Mouse (Mus musculus) testis, adult 2 months (tissue): ENCODE results near the gene Tcam1.

Experiments
- CTCF ChIP-seq: fragments of 200-500 bp; IDR thresholded peaks from 2 replicates; pipeline ENCODE4 v1.5.1; 2012; ENCODE audit warnings: low read depth, mild to moderate bottlenecking, inconsistent platforms, low read length, moderate library complexity; ENCODE audit not compliant: control insufficient read depth, insufficient read depth, insufficient replicate concordance
- POLR2A ChIP-seq: fragments of 200-500 bp; IDR thresholded peaks from 2 replicates; pipeline ENCODE4 v1.6.1; 2012; ENCODE audit warnings: low read depth, mild to moderate bottlenecking, inconsistent platforms, low read length, moderate library complexity; ENCODE audit not compliant: control insufficient read depth

DNA sequence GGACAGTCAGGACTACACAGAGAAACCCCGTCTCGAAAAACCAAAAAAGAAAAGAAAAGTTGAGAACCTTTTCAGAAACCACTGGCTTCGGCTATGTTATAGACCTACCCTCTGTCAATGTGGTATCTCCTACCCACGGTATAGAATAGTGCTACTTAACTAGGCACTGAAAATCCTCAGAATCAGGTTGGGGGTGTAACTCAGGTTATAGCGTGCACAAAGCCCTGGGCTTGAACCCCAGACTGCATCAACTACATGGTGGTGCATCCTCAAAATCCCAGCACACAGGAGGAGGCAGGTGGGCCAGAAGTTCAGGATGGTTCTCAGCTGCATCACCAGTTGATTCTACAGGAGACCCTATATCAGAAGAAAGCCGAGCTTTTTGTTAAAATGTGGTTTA is 2.7 kb upstream of the Tcam1 start:
- TF ChIP-seq POLR2A (no peak), CTCF (no peak)
